Mouse (Mus musculus): ENCODE data around the gene Ptprd.

DNA sequence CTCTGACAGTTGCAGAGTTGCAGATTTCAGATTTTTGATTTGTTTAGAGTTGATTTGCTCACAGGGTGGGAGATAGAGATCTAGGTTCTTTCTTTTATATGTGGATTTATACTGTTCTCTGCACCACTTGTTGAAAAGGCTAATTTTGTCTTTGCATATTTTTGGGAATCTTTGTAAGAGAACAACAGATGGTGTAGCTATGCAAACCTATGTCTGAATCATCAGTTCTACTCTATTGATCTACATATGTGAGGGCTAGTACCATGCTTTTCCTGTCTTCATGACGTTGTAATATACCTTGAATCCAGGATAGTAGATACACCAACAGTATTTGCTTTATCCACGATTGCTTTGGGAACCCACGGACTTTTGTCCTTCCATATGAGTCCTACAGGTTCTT lies 1628.7 kb downstream of the Ptprd start:
- no peak for TF ChIP-seq CTCF (IDR thresholded peaks at IDR 0.05; ENCODE audit: borderline replicate concordance, extremely low read depth, insufficient read depth, insufficient read length)
- TF ChIP-seq POLR2A (IDR thresholded peaks at IDR 0.05; ENCODE audit: borderline replicate concordance, extremely low read depth, insufficient read depth, insufficient read length, poor library complexity, severe bottlenecking), result no peak
